Mouse (Mus musculus) liver, postnatal 0 days (tissue): ENCODE data around the gene Polr1a.

Experiments used
- CTCF ChIP-seq: sonication (generic); IDR thresholded peaks from 2 replicates; pipeline ENCODE4 v1.5.1; 2016; ENCODE audit warnings: antibody characterized with exemption, low read depth
- EP300 ChIP-seq: IDR thresholded peaks from 2 replicates; pipeline ENCODE4 v1.6.1; 2016; ENCODE audit warnings: antibody characterized with exemption, low read depth, mild to moderate bottlenecking

DNA sequence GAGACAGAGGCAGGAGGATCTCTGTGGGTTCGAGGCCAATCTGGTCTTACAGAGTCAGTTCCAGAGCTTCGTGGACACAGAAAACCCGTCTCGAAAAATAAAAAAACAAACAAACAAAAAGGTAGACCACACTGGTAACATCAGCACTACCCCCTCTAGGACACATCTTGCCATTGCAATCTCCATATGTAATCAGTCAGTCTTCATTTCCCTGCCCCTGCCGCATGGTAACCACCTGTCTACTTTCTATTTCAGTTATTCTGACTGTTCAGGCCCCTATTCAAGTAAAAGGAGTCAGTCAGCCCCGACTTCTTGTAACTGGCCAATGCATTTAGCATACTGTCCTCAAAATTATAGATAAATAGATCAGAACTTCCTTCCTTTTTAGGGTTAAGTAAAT is 987 bp downstream of the Polr1a start:
- TF ChIP-seq CTCF (no peak; the same call in 1 of the 2 replicates), EP300 (no peak)
